Mouse (Mus musculus) neural tube, embryonic 13.5 days (tissue): Measurements from ENCODE around the gene Cd34. TPM values are rescaled to one million over a fixed set of nuclear protein-coding genes. Genes with fewer than 3 reads are reported as not detected.

ENCODE experiments used
- ATAC-seq: fragments of 200-750 bp; cut with Nextera tagmentation; 2 replicates; pipeline ENCODE4 v1.8.0; 2017; ENCODE audit warnings: low read depth, mild to moderate bottlenecking, moderate TSS enrichment, moderate library complexity
- H3K27ac ChIP-seq: fragments of 300-500 bp; sonication (generic); replicated peaks from 2 replicates; pipeline ENCODE4 v1.5.1; 2015; ENCODE audit warnings: moderate library complexity, mild to moderate bottlenecking, inconsistent platforms
- H3K27me3 ChIP-seq: fragments of 300-500 bp; sonication (generic); 2 replicates; pipeline ENCODE4 v1.6.1; 2015; ENCODE audit warnings: mild to moderate bottlenecking, inconsistent platforms
- H3K36me3 ChIP-seq: fragments of 300-500 bp; sonication (generic); 2 replicates; pipeline ENCODE4 v1.6.1; 2015; ENCODE audit warnings: mild to moderate bottlenecking, inconsistent platforms
- H3K4me1 ChIP-seq: fragments of 300-500 bp; sonication (generic); replicated peaks from 2 replicates; pipeline ENCODE4 v1.6.1; 2015; ENCODE audit warnings: inconsistent platforms
- H3K4me2 ChIP-seq: fragments of 300-500 bp; sonication (generic); 2 replicates; pipeline ENCODE4 v1.6.1; 2015; ENCODE audit warnings: inconsistent platforms, mild to moderate bottlenecking, moderate library complexity
- H3K4me3 ChIP-seq: fragments of 300-500 bp; sonication (generic); 2 replicates; pipeline ENCODE4 v1.5.1; 2015; ENCODE audit warnings: mild to moderate bottlenecking, inconsistent platforms
- H3K9ac ChIP-seq: fragments of 300-500 bp; sonication (generic); 2 replicates; pipeline ENCODE4 v1.6.1; 2015; ENCODE audit warnings: moderate library complexity, mild to moderate bottlenecking, inconsistent platforms
- H3K9me3 ChIP-seq: fragments of 300-500 bp; sonication (generic); 2 replicates; pipeline ENCODE4 v1.6.1; 2016; ENCODE audit warnings: inconsistent platforms
- WGBS: fragments of 180-500 bp; shearing (Covaris S2); methylation state at CpG from one replicate; pipeline ENCODE4 v1.1.7; 2015; 5-methylcytosine and 5-hydroxymethylcytosine counted together
- polyA plus RNA-seq: library from polyadenylated mRNA; unstranded; fragments of >200 nt; fragmentation: Nextera tagmentation; extraction: Ambion mirVana; gene quantifications from 2 replicates; pipeline ENCODE4 v1.2.1, GENCODE M21; 2015

The Cd34 gene
- polyA plus RNA-seq, result 40.9 and 44.6 TPM in 2 replicates

GRCm38 (mm10) chr1:194938715-194939114, at the start of gene Cd34:
TSS of gene Cd34 (plus strand) at chr1:194938819.
- peak within 1 kb of the TSS; percentile 63 for H3K9ac ChIP-seq
- no peak within 1 kb of the TSS for H3K27ac ChIP-seq
- H3K36me3 ChIP-seq, result no peaks in the 10 kb centered on the region
- H3K9me3 ChIP-seq, result no peaks in the 10 kb centered on the region
- under 1% methylated on average over 26 of the region's 26 CpGs for WGBS
- peak; percentile 40 for ATAC-seq
- peaks cover 24% of the 10 kb centered on the region for H3K27me3 ChIP-seq
- peaks cover 10% of the 10 kb centered on the region for H3K4me1 ChIP-seq
- peak within 1 kb of the TSS; percentile 41 for H3K4me3 ChIP-seq
- peak within 1 kb of the TSS; percentile 70 for H3K4me2 ChIP-seq

- Histone ChIP-seq H3K4me3 (no peak overlapping the region), H3K27ac (no peak overlapping the region), H3K9ac (no peak overlapping the region), H3K4me2 (no peak overlapping the region), H3K27me3 (no peaks in the 10 kb centered on the region), H3K36me3 (no peaks in the 10 kb centered on the region), H3K4me1 (no peaks in the 10 kb centered on the region), H3K9me3 (no peaks in the 10 kb centered on the region)
- WGBS, result 59% methylated on average over 1 of the region's 1 CpGs
- no peak for ATAC-seq
These were observed 44.1 kb upstream of the Cd34 start for GRCm38 (mm10) chr1:194894513-194894912.

DNA sequence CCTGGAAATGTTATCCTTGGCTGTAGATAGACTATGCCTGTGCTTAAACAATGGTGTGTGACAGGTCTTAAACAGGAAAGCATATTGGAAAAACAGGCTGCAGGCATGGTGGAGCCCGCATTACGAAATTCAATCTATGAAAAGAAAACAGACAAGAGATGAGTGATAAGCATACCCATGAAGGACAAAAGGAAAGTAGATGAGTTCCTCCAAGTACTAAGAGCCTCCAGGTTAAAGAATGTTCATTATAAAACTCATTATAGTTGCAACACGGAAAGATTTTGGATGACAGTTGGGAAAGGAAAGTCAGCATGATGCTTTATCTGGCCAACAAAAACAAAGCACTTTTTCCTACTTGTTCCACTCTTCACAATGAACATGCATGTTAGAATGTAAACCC, 43.3 kb upstream of the Cd34 start:
- 85% methylated on average over 3 of the region's 3 CpGs for WGBS
- H3K9me3 ChIP-seq, result no peaks in the 10 kb centered on the region
- H3K27me3 ChIP-seq, result no peaks in the 10 kb centered on the region
- H3K4me3 ChIP-seq, result no peak overlapping the region
- ATAC-seq, result no peak
- no peaks in the 10 kb centered on the region for H3K36me3 ChIP-seq
- H3K4me2 ChIP-seq, result no peak overlapping the region
- H3K4me1 ChIP-seq, result no peaks in the 10 kb centered on the region
- H3K9ac ChIP-seq, result no peak overlapping the region
- no peak overlapping the region for H3K27ac ChIP-seq

GRCm38 (mm10) chr1:194901075-194901474, 37.5 kb upstream of the Cd34 start:
- H3K9ac ChIP-seq, result no peak overlapping the region
- H3K4me1 ChIP-seq, result no peaks in the 10 kb centered on the region
- no peaks in the 10 kb centered on the region for H3K27me3 ChIP-seq
- no peak overlapping the region for H3K4me3 ChIP-seq
- no peaks in the 10 kb centered on the region for H3K36me3 ChIP-seq
- H3K27ac ChIP-seq, result no peak overlapping the region
- ATAC-seq, result no peak
- no peaks in the 10 kb centered on the region for H3K9me3 ChIP-seq
- no peak overlapping the region for H3K4me2 ChIP-seq

DNA sequence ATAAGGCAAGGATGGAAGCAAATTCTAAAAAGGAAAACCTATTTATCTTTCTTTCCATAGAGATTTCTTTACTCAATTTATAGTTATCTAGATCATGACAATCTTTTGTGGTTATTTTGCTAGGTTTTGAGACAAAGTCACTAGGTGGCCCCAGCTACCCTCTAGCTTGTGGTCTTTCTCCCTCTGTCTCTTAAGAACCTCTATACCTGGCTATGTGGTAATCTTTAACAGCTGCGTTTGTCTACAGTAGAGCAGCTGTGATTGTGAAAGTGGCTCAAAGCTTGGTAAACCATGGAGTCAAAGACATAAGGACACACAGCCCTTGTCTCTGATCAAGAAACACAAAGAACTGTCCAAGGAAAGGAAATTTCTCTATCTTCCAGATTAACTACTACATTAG, 36.8 kb upstream of the Cd34 start:
- no peak for ATAC-seq
- no peaks in the 10 kb centered on the region for H3K4me1 ChIP-seq
- WGBS, result 80% methylated on average over 1 of the region's 1 CpGs
- H3K4me3 ChIP-seq, result no peak overlapping the region
- no peaks in the 10 kb centered on the region for H3K27me3 ChIP-seq
- no peaks in the 10 kb centered on the region for H3K9me3 ChIP-seq
- no peak overlapping the region for H3K27ac ChIP-seq
- H3K36me3 ChIP-seq, result no peaks in the 10 kb centered on the region
- H3K4me2 ChIP-seq, result no peak overlapping the region
- no peak overlapping the region for H3K9ac ChIP-seq

GRCm38 (mm10) chr1:194908956-194909355, 29.7 kb upstream of the Cd34 start:
- no peak for ATAC-seq
- H3K27me3 ChIP-seq, result no peaks in the 10 kb centered on the region
- H3K36me3 ChIP-seq, result no peaks in the 10 kb centered on the region
- H3K9ac ChIP-seq, result no peak overlapping the region
- no peak overlapping the region for H3K4me3 ChIP-seq
- no peak overlapping the region for H3K27ac ChIP-seq
- no peaks in the 10 kb centered on the region for H3K9me3 ChIP-seq
- H3K4me2 ChIP-seq, result no peak overlapping the region
- no peaks in the 10 kb centered on the region for H3K4me1 ChIP-seq

GRCm38 (mm10) chr1:194925753-194926350, 12.8 kb upstream of the Cd34 start:
- no peaks in the 10 kb centered on the region for H3K4me1 ChIP-seq
- no peak overlapping the region for H3K4me2 ChIP-seq
- H3K27me3 ChIP-seq, result no peaks in the 10 kb centered on the region
- no peak overlapping the region for H3K27ac ChIP-seq
- WGBS, result 71% methylated on average over 1 of the region's 1 CpGs
- no peaks in the 10 kb centered on the region for H3K9me3 ChIP-seq
- H3K4me3 ChIP-seq, result no peak overlapping the region
- no peak for ATAC-seq
- H3K36me3 ChIP-seq, result no peaks in the 10 kb centered on the region
- no peak overlapping the region for H3K9ac ChIP-seq

DNA sequence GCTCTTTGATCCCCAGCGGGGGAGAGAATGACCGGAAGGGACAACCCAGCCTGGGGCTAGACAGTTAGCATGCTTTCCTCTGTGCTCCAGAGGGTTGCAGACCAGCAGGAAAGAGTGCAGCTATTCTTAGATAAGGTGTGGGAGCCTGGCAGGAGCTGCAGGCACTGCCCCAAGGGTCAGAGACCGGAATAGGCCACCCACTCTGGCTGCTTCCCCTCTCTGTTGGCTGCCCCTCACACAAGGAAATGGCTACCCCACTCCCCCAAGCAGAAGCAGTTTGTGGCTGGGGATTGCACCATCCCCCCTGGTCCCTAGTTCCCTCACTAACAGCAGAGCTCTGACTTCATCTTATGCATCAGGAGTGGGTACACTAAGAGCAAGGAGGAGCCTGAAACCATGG, 10.7 kb upstream of the Cd34 start:
- 48% methylated on average over 3 of the region's 3 CpGs for WGBS

DNA sequence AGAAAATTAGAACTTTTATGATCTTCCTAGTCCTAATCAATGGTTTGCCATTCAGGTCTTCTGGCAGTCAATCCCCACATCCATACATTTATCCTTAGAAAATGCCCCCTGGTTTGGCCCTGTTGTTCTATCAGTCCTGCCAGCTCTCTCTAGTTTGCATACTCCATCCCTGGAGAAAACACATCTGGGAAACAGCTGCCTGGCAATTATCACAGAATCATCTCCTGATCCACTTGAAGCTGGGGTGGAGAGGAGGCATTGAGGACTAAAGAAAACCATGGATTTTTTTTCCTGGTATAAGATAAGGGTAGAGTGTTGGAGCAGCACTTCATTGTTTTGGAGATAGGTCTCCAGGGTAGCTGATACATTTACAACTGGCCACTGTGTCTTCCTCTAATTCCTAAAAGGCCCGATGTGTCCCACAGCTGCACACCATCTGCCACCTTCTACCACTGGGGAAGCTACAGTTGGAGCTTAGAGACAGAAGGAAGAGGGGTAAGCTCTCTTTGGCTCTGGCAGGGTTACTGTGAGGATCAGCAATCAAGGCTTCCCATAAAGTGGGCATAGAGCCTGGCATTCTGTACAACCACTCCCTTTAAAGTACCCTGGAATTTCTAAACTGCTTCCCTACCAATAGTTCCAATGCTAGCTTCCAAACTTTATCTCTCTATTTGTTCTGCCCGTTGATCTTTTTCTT, 9.2 kb upstream of the Cd34 start:
- no peak overlapping the region for H3K27ac ChIP-seq
- H3K4me1 ChIP-seq, result no peaks in the 10 kb centered on the region
- no peak overlapping the region for H3K4me3 ChIP-seq
- H3K36me3 ChIP-seq, result no peaks in the 10 kb centered on the region
- H3K27me3 ChIP-seq, result no peaks in the 10 kb centered on the region
- H3K9ac ChIP-seq, result no peak overlapping the region
- 69% methylated on average over 2 of the region's 2 CpGs for WGBS
- no peaks in the 10 kb centered on the region for H3K9me3 ChIP-seq
- no peak overlapping the region for H3K4me2 ChIP-seq
- no peak for ATAC-seq

More for the DNA sequence above, 10.7 kb upstream of the Cd34 start:
- no peaks in the 10 kb centered on the region for H3K4me1 ChIP-seq
- no peak overlapping the region for H3K4me2 ChIP-seq
- no peak overlapping the region for H3K4me3 ChIP-seq
- H3K36me3 ChIP-seq, result no peaks in the 10 kb centered on the region
- H3K27ac ChIP-seq, result no peak overlapping the region
- H3K27me3 ChIP-seq, result no peaks in the 10 kb centered on the region
- ATAC-seq, result no peak
- H3K9ac ChIP-seq, result no peak overlapping the region
- H3K9me3 ChIP-seq, result no peaks in the 10 kb centered on the region

DNA sequence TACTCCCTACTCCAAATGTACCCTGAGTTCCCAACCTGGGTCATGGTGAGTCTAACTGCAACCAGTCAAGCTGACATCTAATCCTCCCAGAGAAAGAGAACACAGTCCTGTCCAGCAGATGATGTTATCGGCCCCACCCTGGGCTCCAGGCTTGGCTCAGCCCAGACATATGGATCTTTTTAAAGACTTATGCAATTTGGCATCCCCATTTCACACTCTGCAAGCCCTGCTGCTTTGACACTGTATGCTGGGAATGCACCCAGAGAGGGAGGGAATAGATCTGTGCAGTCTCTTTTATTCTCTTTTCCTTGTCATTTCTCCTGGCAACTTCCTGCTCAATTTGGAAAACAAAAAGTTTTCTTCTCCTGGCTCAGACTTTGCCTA, 8.7 kb upstream of the Cd34 start:
- Histone ChIP-seq H3K4me2 (no peak overlapping the region), H3K27me3 (no peaks in the 10 kb centered on the region), H3K36me3 (no peaks in the 10 kb centered on the region), H3K4me1 (no peaks in the 10 kb centered on the region), H3K4me3 (no peak overlapping the region), H3K9me3 (no peaks in the 10 kb centered on the region), H3K9ac (no peak overlapping the region), H3K27ac (no peak overlapping the region)
- no peak for ATAC-seq
- 69% methylated on average over 1 of the region's 1 CpGs for WGBS

GRCm38 (mm10) chr1:194930706-194931105, 7.9 kb upstream of the Cd34 start:
- Histone ChIP-seq H3K4me2 (no peak overlapping the region), H3K36me3 (no peaks in the 10 kb centered on the region), H3K9me3 (no peaks in the 10 kb centered on the region), H3K9ac (no peak overlapping the region), H3K4me1 (no peaks in the 10 kb centered on the region), H3K27me3 (no peaks in the 10 kb centered on the region), H3K4me3 (no peak overlapping the region), H3K27ac (no peak overlapping the region)
- ATAC-seq, result no peak

- Histone ChIP-seq H3K9me3 (no peaks in the 10 kb centered on the region), H3K36me3 (no peaks in the 10 kb centered on the region), H3K4me2 (no peak overlapping the region), H3K27ac (no peak overlapping the region), H3K4me1 (peaks cover 10% of the 10 kb centered on the region), H3K27me3 (peaks cover 24% of the 10 kb centered on the region), H3K4me3 (no peak overlapping the region), H3K9ac (no peak overlapping the region)
- 38% methylated on average over 1 of the region's 1 CpGs for WGBS
- ATAC-seq, result no peak
These were observed 3.3 kb upstream of the Cd34 start for GRCm38 (mm10) chr1:194935351-194935750.

- H3K4me2 ChIP-seq, result no peak overlapping the region
- H3K27ac ChIP-seq, result no peak overlapping the region
- no peak overlapping the region for H3K9ac ChIP-seq
- H3K4me1 ChIP-seq, result peaks cover 10% of the 10 kb centered on the region
- ATAC-seq, result no peak
- H3K9me3 ChIP-seq, result no peaks in the 10 kb centered on the region
- no peaks in the 10 kb centered on the region for H3K36me3 ChIP-seq
- no peak overlapping the region for H3K4me3 ChIP-seq
- H3K27me3 ChIP-seq, result peaks cover 24% of the 10 kb centered on the region
These were observed 2.9 kb downstream of the Cd34 start for GRCm38 (mm10) chr1:194941528-194941927.
